Mouse (Mus musculus) liver, embryonic 13.5 days (tissue): ENCODE results near the gene Syne4. TPM values are rescaled to one million over a fixed set of nuclear protein-coding genes. Genes with fewer than 3 reads are reported as not detected.

Source experiments
- ATAC-seq: fragments of 200-750 bp; cut with Nextera tagmentation; 2 replicates; pipeline ENCODE4 v1.8.0; 2017; ENCODE audit warnings: low read depth, mild to moderate bottlenecking, moderate number of reproducible peaks, moderate library complexity
- DNase-seq: peaks from one replicate; pipeline ENCODE4 v3.0.0; 2022
- H3K27ac ChIP-seq: fragments of 300-500 bp; sonication (generic); 2 replicates; pipeline ENCODE4 v1.5.1; 2015; ENCODE audit warnings: moderate library complexity, mild to moderate bottlenecking, inconsistent platforms
- H3K27me3 ChIP-seq: fragments of 300-500 bp; sonication (generic); 2 replicates; pipeline ENCODE4 v1.6.1; 2015; ENCODE audit warnings: mild to moderate bottlenecking, inconsistent platforms
- H3K36me3 ChIP-seq: fragments of 300-500 bp; sonication (generic); 2 replicates; pipeline ENCODE4 v1.6.1; 2015; ENCODE audit warnings: mild to moderate bottlenecking, inconsistent platforms
- H3K4me1 ChIP-seq: fragments of 300-500 bp; sonication (generic); replicated peaks from 2 replicates; pipeline ENCODE4 v1.6.1; 2015; ENCODE audit warnings: inconsistent platforms
- H3K4me2 ChIP-seq: fragments of 300-500 bp; sonication (generic); 2 replicates; pipeline ENCODE4 v1.6.1; 2015; ENCODE audit warnings: inconsistent platforms, mild to moderate bottlenecking, moderate library complexity
- H3K4me3 ChIP-seq: fragments of 300-500 bp; sonication (generic); replicated peaks from 2 replicates; pipeline ENCODE4 v1.5.1; 2015; ENCODE audit warnings: mild to moderate bottlenecking, inconsistent platforms
- H3K9ac ChIP-seq: fragments of 300-500 bp; sonication (generic); 2 replicates; pipeline ENCODE4 v1.6.1; 2015; ENCODE audit warnings: mild to moderate bottlenecking, inconsistent platforms
- H3K9me3 ChIP-seq: fragments of 300-500 bp; sonication (generic); replicated peaks from 2 replicates; pipeline ENCODE4 v1.6.1; 2016; ENCODE audit warnings: inconsistent platforms
- WGBS: fragments of 180-500 bp; shearing (Covaris S2); methylation state at CpG from one replicate; pipeline ENCODE4 v1.1.7; 2015; ENCODE audit not compliant: insufficient replicate concordance; 5-methylcytosine and 5-hydroxymethylcytosine counted together
- polyA plus RNA-seq: library from polyadenylated mRNA; unstranded; fragments of >200 nt; fragmentation: Nextera tagmentation; extraction: Ambion mirVana; gene quantifications from 2 replicates; pipeline ENCODE4 v1.2.1, GENCODE M21; 2015

Gene Syne4
- polyA plus RNA-seq, 1 experiment from 2014 or later, result 8.8 TPM

GRCm38 (mm10) chr7:30332622-30333259 is 18.1 kb downstream of the Syne4 start:
- Histone ChIP-seq H3K9ac (no peak overlapping the region), H3K27me3 (peaks cover 50% of the 10 kb centered on the region), H3K27ac (no peak overlapping the region), H3K4me2 (no peak overlapping the region), H3K4me3 (no peak overlapping the region), H3K36me3 (no peaks in the 10 kb centered on the region), H3K9me3 (no peaks in the 10 kb centered on the region), H3K4me1 (no peaks in the 10 kb centered on the region)
- WGBS, result 47% methylated on average over 18 of the region's 18 CpGs
- DNase-seq, result no peak
- ATAC-seq, result no peak

GRCm38 (mm10) chr7:30333436-30333835 is 18.8 kb downstream of the Syne4 start:
- Histone ChIP-seq H3K4me2 (no peak overlapping the region), H3K4me1 (no peaks in the 10 kb centered on the region), H3K27ac (no peak overlapping the region), H3K9me3 (no peaks in the 10 kb centered on the region), H3K9ac (no peak overlapping the region), H3K36me3 (no peaks in the 10 kb centered on the region), H3K4me3 (no peak overlapping the region), H3K27me3 (peaks cover 47% of the 10 kb centered on the region)
- ATAC-seq, result no peak
- no peak for DNase-seq
- WGBS, result 38% methylated on average over 4 of the region's 4 CpGs

- no peak for ATAC-seq
- peaks cover 49% of the 10 kb centered on the region for H3K27me3 ChIP-seq
Measured at GRCm38 (mm10) chr7:30334563-30334962, 20.0 kb downstream of the Syne4 start.

GRCm38 (mm10) chr7:30335688-30336087 is 21.1 kb downstream of the Syne4 start:
- WGBS, result 67% methylated on average over 6 of the region's 6 CpGs
- ATAC-seq (no peak), DNase-seq (no peak)
- H3K9me3 ChIP-seq, result no peaks in the 10 kb centered on the region
- no peak overlapping the region for H3K9ac ChIP-seq
- no peaks in the 10 kb centered on the region for H3K4me1 ChIP-seq
- H3K27me3 ChIP-seq, result peaks cover 49% of the 10 kb centered on the region
- no peak overlapping the region for H3K4me3 ChIP-seq
- no peaks in the 10 kb centered on the region for H3K36me3 ChIP-seq
- no peak overlapping the region for H3K27ac ChIP-seq
- no peak overlapping the region for H3K4me2 ChIP-seq

More at GRCm38 (mm10) chr7:30334563-30334962, 20.0 kb downstream of the Syne4 start:
- Histone ChIP-seq H3K4me2 (no peak overlapping the region), H3K27ac (no peak overlapping the region), H3K4me3 (no peak overlapping the region), H3K36me3 (no peaks in the 10 kb centered on the region), H3K9ac (no peak overlapping the region), H3K9me3 (no peaks in the 10 kb centered on the region), H3K4me1 (no peaks in the 10 kb centered on the region)
- DNase-seq, result no peak
- 37% methylated on average over 5 of the region's 5 CpGs for WGBS

GRCm38 (mm10) chr7:30336384-30336783 is 21.8 kb downstream of the Syne4 start:
- Histone ChIP-seq H3K4me3 (no peak overlapping the region), H3K4me2 (no peak overlapping the region), H3K27ac (no peak overlapping the region), H3K27me3 (peaks cover 44% of the 10 kb centered on the region), H3K9me3 (no peaks in the 10 kb centered on the region), H3K36me3 (no peaks in the 10 kb centered on the region), H3K4me1 (no peaks in the 10 kb centered on the region), H3K9ac (no peak overlapping the region)
- peak; percentile 46 for DNase-seq
- 3% methylated on average over 9 of the region's 9 CpGs for WGBS
- ATAC-seq, result no peak

- 62% methylated on average over 5 of the region's 5 CpGs for WGBS
- Histone ChIP-seq H3K4me3 (no peak overlapping the region), H3K4me1 (no peaks in the 10 kb centered on the region), H3K27ac (no peak overlapping the region), H3K9me3 (no peaks in the 10 kb centered on the region), H3K9ac (no peak overlapping the region), H3K36me3 (no peaks in the 10 kb centered on the region), H3K27me3 (peaks cover 18% of the 10 kb centered on the region), H3K4me2 (no peak overlapping the region)
- DNase-seq (no peak), ATAC-seq (no peak)
Measured at GRCm38 (mm10) chr7:30339432-30340109, 25.0 kb downstream of the Syne4 start.

- DNase-seq (peak; percentile 24), ATAC-seq (no peak)
- no peaks in the 10 kb centered on the region for H3K9me3 ChIP-seq
- 0 out of 2 replicates have a peak, but pooled peaks cover 2% of the 10 kb centered on the region for H3K4me1 ChIP-seq
- no peak overlapping the region for H3K4me3 ChIP-seq
- peaks cover 36% of the 10 kb centered on the region for H3K27me3 ChIP-seq
- 19% methylated on average over 21 of the region's 21 CpGs for WGBS
- H3K27ac ChIP-seq, result no peak overlapping the region
- H3K9ac ChIP-seq, result no peak overlapping the region
- no peaks in the 10 kb centered on the region for H3K36me3 ChIP-seq
- no peak overlapping the region for H3K4me2 ChIP-seq
Measured at GRCm38 (mm10) chr7:30346635-30347379, 32.2 kb downstream of the Syne4 start.

- Histone ChIP-seq H3K4me1 (0 out of 2 replicates have a peak, but pooled peaks cover 2% of the 10 kb centered on the region), H3K4me2 (no peak overlapping the region), H3K9ac (no peak overlapping the region), H3K36me3 (no peaks in the 10 kb centered on the region), H3K9me3 (no peaks in the 10 kb centered on the region), H3K27ac (no peak overlapping the region), H3K4me3 (no peak overlapping the region), H3K27me3 (peaks cover 36% of the 10 kb centered on the region)
- peak; percentile 29 for DNase-seq
- 1% methylated on average over 30 of the region's 30 CpGs for WGBS
- ATAC-seq, result no peak
Measured at GRCm38 (mm10) chr7:30347828-30348227, 33.2 kb downstream of the Syne4 start.

GRCm38 (mm10) chr7:30353279-30353822 is 38.7 kb downstream of the Syne4 start:
- Histone ChIP-seq H3K36me3 (no peaks in the 10 kb centered on the region), H3K9ac (no peak overlapping the region), H3K9me3 (no peaks in the 10 kb centered on the region), H3K27ac (no peak overlapping the region), H3K27me3 (peaks cover 18% of the 10 kb centered on the region), H3K4me3 (no peak overlapping the region), H3K4me2 (no peak overlapping the region), H3K4me1 (no peaks in the 10 kb centered on the region; the same call in 1 of the 2 replicates)
- peak; percentile 20 for DNase-seq
- 0 out of 2 replicates have a peak, but pooled peaks have one; percentile 35 for ATAC-seq
- WGBS, result 15% methylated on average over 6 of the region's 6 CpGs

GRCm38 (mm10) chr7:30354059-30354458 is 39.5 kb downstream of the Syne4 start:
- H3K9me3 ChIP-seq, result no peaks in the 10 kb centered on the region
- 0 out of 2 replicates have a peak, but pooled peaks have one; percentile 17 for ATAC-seq

More at GRCm38 (mm10) chr7:30354059-30354458, 39.5 kb downstream of the Syne4 start:
- no peak overlapping the region for H3K4me2 ChIP-seq
- DNase-seq, result no peak
- H3K27ac ChIP-seq, result peak overlapping the region; percentile 64
- no peak overlapping the region for H3K4me3 ChIP-seq
- H3K36me3 ChIP-seq, result no peaks in the 10 kb centered on the region
- H3K9ac ChIP-seq, result no peak overlapping the region
- H3K27me3 ChIP-seq, result peaks cover 12% of the 10 kb centered on the region
- WGBS, result 61% methylated on average over 4 of the region's 4 CpGs
- no peaks in the 10 kb centered on the region; the same call in 1 of the 2 replicates for H3K4me1 ChIP-seq
